Mouse (Mus musculus): Measurements from ENCODE around the gene Slc1a2. TPM values are rescaled to one million over a fixed set of nuclear protein-coding genes. Genes with fewer than 3 reads are reported as not detected.

Slc1a2 gene
- total RNA-seq, 2 experiments from 2014 or later: not detected

DNA sequence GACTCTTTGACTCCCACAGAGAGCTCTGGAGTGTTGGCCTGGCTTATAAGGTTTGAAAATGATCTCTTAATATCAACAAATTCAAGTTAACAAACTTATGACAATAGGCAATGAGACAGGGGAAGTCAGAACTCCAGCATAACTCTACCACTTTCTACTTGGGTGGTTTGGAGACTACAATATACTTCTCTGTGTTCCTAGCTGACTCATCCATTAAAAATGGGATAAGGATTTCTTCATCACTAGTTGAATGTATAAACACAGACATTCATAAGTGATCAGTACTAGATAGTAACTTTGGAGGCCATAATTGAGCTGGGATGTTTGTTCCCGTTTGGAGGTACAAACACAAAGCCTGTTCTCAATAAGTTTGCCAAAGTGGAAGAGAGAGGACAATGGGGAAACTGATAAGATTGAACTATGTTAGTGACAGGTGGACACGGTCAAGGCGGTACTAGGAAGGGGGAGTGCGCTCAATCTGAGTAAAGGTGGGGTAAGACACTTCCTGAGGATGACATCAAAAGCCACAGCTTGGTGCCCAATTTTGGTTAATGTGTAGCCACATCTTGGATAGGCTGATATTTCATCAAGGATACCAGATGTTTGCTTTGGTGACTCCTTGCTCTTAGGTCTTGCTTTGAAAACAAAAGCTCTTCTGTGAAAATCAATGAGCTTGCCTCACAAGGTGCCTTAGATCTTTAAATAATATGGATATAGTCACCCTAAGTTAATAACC lies 147.5 kb downstream of the Slc1a2 start:
- no peak for ATAC-seq (replicated peaks; ENCODE audit: poor library complexity, severe bottlenecking)

DNA sequence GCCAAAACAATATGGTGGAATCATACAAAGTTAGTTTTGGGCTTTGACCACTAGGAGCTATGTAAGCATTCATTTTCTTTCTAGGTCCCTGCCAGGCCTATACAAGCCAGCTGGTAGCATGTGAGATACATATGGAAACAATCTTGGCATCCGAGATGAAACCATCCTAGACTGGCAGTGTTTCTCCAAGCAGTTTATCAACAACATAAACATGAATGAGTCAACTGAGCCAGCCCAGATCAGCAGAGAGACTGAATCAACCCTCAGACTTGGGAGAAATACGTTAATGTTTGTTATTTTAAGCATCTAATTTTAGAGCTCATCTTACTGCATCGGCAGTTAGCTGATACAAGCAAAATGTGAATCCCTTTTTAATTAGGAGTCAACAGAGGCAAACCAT lies 149.2 kb downstream of the Slc1a2 start:
- ATAC-seq (replicated peaks; ENCODE audit: poor library complexity, severe bottlenecking): no peak

DNA sequence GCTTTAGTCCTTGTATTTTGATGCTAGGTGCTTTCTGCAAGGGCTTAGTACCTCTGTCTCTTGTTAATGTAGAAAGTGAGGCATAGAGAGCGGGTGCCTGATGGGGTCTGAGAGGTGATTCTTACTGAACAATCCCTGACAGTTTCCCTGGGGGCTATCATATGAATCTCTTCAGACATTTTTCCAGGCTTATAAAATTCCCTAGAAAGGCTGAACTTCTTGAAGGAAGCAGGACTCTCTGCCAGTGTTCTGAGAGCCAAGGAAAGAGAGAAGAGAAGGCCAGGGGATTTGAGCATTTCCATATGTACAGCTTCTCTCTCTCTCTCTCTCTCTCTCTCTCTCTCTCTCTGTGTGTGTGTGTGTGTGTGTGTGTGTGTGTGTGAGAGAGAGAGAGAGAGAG lies 151.0 kb downstream of the Slc1a2 start:
- ATAC-seq (replicated peaks; ENCODE audit: poor library complexity, severe bottlenecking): no peak

DNA sequence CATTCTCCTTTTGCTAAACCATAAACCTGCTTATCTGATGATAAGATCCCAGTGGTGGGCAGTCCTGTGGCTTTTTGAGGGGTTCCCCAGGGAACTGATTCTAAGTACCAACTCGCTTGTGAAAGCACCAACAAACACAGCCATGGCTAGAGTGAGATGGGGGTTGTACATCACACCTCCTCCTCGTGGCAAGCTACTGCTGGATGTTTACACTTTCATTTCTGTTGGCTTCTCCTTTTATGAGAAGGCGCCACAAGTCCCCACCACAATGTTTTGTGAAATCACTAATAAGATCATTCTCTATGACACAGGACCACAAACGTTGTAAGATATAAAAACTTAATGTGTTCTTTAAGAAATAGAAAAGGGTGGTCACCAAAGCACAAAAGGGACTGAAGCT lies 154.3 kb downstream of the Slc1a2 start:
- ATAC-seq (replicated peaks; ENCODE audit: poor library complexity, severe bottlenecking): peak; percentile 82

DNA sequence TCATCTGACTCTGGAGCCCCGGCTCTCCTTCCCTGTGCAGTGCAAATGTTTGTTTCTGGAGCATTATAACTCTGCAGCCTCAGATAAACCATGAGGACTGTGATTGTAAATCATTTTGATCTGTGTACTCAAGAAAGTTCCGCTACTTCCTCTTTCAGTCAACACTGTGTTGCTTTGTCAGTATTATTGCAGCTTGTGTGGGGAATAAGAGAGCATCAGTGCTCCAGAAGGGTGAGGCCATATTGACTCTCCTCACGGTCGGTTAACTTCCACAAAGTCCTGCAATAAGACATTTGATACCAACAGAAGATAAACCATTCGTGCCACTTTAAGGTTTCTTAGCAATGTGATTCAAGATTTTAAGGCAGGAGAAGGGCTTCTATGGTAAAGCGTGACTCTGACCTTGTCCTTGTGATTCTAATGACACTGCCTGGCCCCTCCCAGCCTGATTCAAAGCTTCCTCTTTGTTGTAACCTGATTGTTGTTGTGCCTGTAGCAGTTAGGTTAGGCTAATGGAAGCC lies 156.9 kb downstream of the Slc1a2 start:
- peak; percentile 74 for ATAC-seq (replicated peaks; ENCODE audit: poor library complexity, severe bottlenecking)

DNA sequence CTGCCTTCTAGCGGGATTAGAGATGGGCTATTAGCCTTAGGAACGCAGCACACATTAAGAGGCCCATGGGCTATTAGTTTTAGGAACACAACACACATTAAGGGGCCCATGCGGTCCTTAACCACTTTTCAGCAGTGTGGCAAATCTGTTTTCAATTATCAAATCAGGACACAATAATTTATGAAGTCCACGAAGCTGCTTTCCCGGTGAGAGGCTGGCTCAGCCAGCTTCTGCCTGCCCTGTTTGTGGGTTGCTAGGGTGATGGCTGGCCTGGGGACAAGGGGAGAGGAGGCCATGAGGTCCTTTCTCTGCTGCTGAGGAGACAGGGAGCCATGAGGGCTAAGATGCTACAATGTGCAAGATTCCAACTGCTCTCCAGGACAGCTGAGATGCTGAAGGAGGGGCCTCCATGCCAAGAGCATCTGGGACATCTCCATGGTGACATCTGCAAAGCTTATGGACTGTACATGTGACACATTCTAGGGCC lies 161.8 kb downstream of the Slc1a2 start:
- ATAC-seq (replicated peaks; ENCODE audit: poor library complexity, severe bottlenecking): no peak

DNA sequence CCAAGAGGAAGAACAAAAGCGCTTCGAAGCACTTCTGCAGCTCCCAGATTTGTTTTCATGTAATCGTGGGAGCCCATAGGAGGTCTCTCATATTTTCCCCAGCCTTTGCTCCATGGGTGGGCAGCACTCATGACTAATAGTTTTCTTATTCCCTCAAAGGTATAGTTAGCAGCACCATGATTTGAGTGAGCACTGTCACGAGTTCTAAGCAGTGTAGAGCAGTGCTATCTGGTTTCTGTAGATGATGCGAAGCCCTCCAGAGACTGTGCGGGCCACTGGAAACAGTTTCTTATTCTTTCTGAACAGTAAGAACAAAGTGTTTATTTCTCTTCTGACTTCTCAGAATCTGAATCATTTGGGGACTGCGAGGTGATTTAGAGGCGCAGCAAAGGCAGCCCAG lies 162.3 kb downstream of the Slc1a2 start:
- no peak for ATAC-seq (replicated peaks; ENCODE audit: poor library complexity, severe bottlenecking)

DNA sequence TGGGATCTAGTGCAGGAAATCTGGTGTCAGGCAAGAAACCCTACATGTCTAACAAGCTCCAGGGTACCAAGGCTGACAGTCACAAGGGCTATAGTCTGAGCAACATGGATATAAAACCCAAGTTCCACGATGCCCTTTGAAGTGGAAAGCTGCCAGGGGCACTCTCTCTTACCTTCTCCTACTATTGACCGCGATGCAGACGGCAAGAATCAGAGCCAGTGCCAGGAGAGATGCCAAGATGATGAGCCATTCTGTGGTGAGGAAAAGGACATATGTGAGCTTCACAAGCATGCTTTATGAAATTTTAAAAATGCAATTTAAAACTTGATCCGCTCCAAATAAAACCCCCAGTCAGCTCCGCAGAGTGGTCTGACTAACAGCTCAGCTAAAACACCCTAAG lies 163.6 kb downstream of the Slc1a2 start:
- no peak for ATAC-seq (replicated peaks; ENCODE audit: poor library complexity, severe bottlenecking)

DNA sequence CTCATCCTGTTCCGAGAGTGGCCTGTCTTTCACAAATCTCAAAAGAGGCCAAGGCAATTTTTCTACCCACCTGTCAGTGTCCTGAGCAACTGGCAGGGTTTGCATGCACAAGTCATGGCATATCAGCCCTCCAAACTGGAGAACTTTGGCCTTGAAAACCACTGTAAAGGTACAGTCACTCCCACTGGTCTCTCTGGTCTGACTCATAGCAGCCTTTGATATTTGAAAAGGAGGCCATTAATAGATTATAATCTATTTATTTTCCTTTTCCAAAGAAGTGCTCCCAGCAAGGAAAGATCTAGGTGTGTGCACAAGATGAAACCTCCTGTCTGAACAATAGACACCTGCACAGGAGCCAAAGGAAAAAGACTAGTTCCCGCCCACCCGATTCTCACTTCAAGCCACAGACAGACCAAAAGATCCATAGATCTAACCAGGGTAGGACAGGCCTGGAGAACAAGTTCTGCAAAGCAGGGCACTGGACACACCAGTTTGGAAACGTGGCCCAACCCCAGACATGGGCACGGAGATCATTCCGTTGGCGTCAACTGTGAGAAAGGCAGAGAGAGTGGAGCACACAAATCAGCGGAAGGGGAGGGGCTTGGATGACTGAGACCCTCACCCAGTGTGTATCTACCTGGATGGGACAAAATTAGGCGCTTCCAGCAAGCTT lies 167.6 kb downstream of the Slc1a2 start:
- ATAC-seq (replicated peaks; ENCODE audit: poor library complexity, severe bottlenecking): no peak

DNA sequence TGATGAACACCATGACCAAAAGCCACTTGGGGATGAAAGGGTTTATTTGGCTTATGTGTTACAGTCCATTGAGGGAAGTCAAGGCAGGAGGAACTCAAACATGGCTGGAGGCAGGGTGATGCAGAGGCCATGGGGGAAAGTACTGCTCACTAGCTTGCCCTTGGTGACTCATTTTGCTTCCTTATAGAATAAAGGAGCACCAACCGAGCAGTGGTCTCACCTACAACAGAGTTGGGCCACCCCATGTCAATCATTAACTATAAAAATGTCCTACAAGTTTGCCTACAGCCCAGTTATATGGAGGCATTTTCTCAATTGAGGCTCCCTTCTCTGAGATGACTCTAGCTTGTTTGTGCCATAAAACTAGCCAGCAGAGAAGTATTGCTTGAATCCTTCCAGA lies 169.4 kb downstream of the Slc1a2 start:
- ATAC-seq (replicated peaks; ENCODE audit: poor library complexity, severe bottlenecking): no peak

DNA sequence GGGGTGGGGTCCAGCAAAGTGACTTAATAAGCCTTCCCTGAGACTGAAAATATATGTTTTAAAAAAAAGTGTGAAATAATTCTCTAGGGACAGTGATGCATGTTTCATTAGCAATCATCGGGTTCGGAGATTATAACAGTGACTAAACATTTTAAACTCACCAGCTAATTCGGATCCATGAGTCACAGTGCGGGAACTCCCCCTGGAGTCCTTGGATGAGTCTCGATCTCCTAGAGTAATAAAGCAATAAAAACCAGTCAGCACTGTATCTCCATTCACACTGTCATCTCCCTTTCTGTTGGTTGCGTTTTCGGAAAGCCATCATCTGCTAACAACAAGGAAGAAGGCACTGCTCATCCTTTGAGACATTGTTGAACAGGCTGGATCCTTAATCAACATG lies 169.9 kb downstream of the Slc1a2 start:
- no peak for ATAC-seq (replicated peaks; ENCODE audit: poor library complexity, severe bottlenecking)

DNA sequence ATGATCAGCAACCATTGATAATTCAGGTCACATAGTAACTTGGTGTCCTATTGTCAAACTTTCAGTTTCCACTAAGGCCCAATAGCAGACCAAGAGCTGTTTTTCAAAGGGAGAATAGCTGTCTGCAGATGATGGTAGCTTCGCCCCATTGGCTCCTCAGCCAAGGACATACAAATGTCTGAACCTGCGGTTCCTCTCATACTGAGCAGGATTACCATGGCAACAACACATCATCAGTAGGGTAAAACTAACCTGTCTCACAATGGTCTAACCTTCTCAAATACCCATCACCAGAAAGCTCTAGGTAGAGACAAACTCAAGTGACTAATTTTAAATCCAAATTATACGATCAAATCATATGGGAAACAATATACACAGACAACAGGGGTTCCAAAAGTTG lies 170.7 kb downstream of the Slc1a2 start:
- peak; percentile 88 for ATAC-seq (replicated peaks; ENCODE audit: poor library complexity, severe bottlenecking)

DNA sequence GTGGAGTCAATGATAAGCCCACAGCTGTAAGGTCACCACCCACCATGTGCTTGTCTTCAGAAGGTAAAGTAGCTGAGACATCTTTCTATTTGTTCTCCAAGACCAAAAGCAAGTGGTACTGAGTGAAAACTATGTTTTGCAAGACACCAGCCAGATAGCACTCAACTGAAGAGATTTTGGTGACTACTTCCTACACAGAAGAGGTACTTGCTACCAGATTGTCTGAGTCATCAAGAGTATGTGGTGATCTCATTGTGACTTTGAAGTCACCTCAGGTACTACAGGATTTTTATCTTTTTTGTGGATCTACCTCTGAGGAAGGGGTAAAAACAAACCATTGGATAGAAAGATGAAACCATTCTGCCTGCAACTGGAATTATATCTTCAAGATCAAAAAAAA lies 173.1 kb downstream of the Slc1a2 start:
- ATAC-seq (replicated peaks; ENCODE audit: poor library complexity, severe bottlenecking): no peak

DNA sequence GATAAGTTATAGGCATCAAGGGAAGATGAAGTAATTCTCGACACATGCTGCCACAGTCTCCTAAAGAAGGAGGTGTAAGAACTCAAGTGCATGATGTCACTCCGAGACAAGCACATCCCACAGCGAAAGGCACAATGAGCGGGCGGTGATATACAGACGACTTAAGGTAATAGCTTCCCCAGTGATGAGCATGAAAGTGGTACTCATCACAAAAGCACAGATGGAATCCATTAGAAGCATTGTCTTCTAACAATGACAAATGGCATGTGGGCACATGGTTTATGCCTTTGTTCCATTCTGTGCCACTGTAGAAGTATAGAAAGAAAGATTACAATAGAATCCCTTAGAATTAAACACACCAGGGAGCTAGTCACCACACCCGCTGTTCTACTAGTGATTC lies 179.7 kb downstream of the Slc1a2 start:
- no peak for ATAC-seq (replicated peaks; ENCODE audit: poor library complexity, severe bottlenecking)

Other genes with a start within 250 kb of the Slc1a2 start
- gene Fjx1, start 206.2 kb upstream of the Slc1a2 start, total RNA-seq (2014; fragmentation: Nextera tagmentation): not detected in 2 replicates
- gene Fjx1, start 206.2 kb upstream of the Slc1a2 start, total RNA-seq (2017): 0.41 TPM in 1 of 2 replicates, not detected in the other
- gene Pamr1, start 108.6 kb upstream of the Slc1a2 start, total RNA-seq (2014; fragmentation: Nextera tagmentation): not detected in 2 replicates
- not detected in 2 replicates for gene Pamr1, start 108.6 kb upstream of the Slc1a2 start, total RNA-seq (2017)
- gene Cd44, start 243.0 kb downstream of the Slc1a2 start, total RNA-seq (2014; fragmentation: Nextera tagmentation): 119 and 145 TPM in 2 replicates
- gene Cd44, start 243.0 kb downstream of the Slc1a2 start, total RNA-seq (2017): 130 and 135 TPM in 2 replicates